Mouse (Mus musculus) olfactory bulb, adult 2 months (tissue): Measurements from ENCODE around the gene Prc1.

Experiments
- CTCF ChIP-seq: fragments of 200-500 bp; IDR thresholded peaks from 2 replicates; pipeline ENCODE4 v1.5.1; 2012; ENCODE audit warnings: low read depth, mild to moderate bottlenecking, low read length, moderate library complexity; ENCODE audit not compliant: insufficient read depth
- POLR2A ChIP-seq: fragments of 200-500 bp; IDR thresholded peaks from 2 replicates; pipeline ENCODE4 v1.6.1; 2012; ENCODE audit warnings: mild to moderate bottlenecking, low read depth, low read length, moderate library complexity; ENCODE audit not compliant: insufficient read depth

GRCm38 (mm10) chr7:80346173-80346572 is 51.9 kb downstream of the Prc1 start:
- TF ChIP-seq CTCF (no peak), POLR2A (no peak)
